Mouse (Mus musculus) T-helper 2 cell (primary cell): Measurements from ENCODE around the gene Med19.
"Not testable (repeated sequence)": the region's sequence is repeated elsewhere in the genome, so short reads cannot be mapped to it uniquely, and the experiment has no call there.

ENCODE experiments used
- in situ Hi-C: fragments of 300-600 bp; cut with MboI, MseI; formaldehyde crosslinking; loops from one replicate; pipeline ENCODE4 v1.15.1; 2025; ENCODE audit warnings: high pct_unique_total_duplicates

Med19 gene

DNA sequence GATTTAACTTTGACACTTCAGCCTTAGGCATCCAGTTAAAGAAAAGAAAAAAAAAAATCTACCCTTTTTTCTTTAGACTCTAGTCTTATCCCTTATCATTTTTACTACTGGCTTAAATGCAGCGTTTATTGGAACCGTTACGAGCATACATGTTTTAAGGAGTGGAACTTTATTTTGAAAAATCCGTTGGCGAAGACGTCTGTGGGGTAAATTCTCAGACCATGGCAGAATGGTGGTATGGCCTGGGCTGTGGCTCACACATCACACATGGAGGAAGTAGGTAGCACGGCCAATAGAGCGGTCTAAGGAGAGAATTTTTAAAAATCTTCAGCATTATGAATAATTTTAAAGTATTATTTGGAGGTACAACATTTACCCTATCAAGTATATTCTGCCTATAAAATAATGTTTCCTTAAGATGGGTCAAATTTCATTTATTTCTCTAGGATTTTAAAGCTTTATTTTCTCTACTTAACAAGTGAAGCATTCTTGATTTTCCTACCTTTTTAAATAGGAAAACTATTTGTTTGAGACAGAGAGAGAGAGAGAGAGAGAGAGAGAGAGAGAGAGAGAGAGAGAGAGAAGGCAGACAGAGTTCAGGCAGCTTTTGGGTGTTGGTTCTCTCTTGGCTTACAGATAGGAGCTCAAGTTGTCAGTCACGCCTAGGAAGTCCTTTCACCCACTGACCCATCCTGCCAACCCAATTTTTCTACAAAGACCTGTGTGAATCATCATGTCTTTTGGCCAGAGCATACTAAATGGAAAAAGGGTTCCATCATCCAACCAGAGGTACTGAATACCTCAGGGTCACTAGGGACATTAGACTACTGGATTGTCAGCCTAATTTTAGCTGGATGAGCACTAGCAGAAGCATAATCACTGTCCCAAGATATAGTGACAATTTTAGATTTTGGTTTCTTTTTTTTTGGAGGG lies 38.5 kb downstream of the Med19 start:
- in situ Hi-C loops, result loop anchor here (5.0 kb wide), 1 partner anchor 39 kb away; the partner anchor contains the start of genes Gm28635, Med19 and Tmx2

DNA sequence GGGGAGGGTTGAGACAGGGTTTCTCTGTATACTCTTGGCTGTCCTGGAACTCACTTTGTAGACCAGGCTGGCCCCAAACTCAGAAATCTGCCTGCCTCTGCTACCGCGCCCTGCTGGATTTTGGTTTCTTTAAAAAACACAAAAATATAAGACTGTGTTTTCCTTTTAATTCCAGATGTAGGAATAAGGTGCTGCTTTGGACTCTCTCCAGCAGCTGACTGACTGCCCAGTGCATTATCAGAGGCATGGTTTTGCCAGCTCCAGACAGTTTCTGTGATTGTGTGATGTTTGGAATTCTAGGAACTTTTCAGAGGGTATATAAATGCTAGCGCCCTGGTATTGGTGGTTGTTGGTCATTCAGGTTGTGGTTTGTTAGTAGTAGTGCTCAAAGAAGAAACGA lies 39.2 kb downstream of the Med19 start:
- in situ Hi-C loops, result loop anchor here (5.0 kb wide), 1 partner anchor 40 kb away; the partner anchor contains the start of genes Gm28635, Med19 and Tmx2

DNA sequence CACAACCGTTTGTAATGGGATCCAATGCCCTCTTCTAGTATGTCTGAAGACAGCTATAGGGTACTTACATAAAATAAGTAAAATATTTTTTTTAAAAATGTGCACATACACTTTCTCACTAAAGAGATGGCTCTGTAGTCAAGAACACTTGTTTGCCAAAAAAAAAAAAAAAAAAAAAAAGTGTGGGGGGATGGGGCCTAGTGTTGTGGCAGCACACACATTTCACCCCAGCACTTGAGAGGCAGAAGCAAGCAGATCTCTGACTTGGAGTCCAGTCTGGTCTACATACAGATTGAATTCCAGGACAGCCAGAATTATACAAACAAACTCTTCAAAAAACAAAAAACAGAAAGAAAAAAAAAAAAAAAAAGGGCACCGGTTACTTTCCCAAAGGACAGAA lies 42.5 kb downstream of the Med19 start:
- in situ Hi-C loops, result no loop called here

GRCm38 (mm10) chr2:84721182-84721581 lies 43.0 kb downstream of the Med19 start:
- in situ Hi-C loops, result no loop called here

DNA sequence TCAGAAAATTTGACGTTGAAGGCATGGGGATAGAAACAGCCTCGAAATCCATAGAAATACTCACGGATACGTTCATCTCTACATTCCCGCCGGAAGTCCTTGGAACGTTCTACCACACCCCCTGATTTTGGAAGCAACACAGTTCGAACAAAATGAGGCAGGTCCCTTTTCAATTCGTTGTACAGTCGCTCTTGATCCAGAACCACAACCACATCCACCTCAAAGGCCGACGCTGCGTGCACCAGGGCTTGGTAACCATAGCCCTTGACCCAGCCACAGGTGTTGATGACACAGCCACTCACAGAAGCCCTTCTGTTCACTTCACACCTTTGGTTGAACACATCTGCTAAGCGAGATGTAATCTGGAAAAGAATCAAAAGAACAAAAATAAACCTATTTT lies 45.7 kb downstream of the Med19 start:
- in situ Hi-C loops, result no loop called here

DNA sequence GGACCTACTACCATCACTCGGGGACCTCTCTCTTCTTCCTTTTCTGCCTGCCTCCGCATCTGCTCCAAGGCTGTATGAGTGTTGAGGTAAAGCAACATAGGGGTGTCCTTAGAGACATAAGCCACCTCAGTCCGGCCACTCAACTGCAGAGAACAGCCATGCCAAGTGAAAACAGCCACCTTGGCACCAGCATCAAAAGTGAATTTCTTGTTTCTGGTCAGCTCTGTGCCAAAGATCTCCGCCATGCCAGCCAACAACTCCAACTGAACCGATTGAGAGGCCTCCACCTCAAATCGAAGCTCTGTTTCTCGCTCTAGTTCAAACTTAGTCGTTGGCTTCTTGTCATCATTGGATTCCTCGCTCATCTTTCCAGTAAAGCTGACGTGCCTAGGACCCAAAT lies 47.6 kb downstream of the Med19 start:
- in situ Hi-C loops, result no loop called here

DNA sequence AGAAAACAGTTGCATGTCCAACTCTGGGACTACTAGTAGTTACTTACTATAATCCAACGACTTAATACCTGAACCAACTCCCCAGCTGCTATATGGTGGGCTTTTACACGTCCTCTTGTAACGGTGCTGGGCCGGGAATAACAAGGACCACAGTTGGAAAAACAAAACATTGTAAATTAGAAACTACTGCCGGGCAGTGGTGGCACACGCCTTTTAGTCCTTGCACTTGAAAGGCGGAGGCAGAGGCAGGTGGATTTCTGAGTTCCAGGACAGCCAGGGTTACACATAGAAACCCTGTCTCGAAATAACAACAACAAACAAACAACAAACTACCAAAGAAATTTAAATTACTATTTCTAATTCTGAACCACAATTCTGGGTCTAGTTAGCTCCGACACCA lies 48.5 kb downstream of the Med19 start:
- in situ Hi-C loops, result no loop called here

DNA sequence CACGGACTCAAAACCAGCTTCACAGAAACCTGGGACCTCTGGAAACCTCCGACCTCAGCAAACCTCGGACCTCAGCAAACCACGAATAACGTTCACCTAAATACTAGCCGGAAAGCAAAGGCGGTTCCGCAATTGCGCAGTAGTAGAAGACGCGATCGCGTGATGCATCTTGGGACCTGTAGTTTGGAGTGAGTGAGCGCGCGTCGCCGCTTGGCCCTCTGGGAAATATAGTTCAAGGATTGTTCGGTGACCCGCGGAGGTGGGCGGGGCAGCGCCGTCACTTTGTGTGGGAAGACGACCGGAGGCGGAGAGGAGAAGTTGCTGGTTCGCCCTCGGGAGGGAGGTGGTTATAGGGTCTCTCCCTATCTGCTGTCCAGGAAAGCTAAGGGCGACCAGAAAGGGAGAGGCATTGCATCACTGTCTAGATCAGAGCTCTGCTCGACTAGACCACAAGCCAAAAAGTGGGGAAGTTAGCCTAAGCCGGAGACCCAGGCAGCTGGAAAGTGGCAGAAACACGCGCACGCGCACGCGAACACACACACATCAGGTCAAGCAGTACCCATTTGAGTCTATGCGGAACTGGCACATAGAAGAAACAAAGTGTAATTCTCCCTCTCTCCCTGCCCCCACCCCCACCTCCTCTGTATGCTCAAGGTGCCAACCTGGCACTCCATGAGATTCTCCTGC lies 49.1 kb downstream of the Med19 start, which contains the start of gene Clp1:
Clp1 (minus strand) TSS at position 179 of the 687 bp plus-strand sequence.
- in situ Hi-C loops, result no loop called here

GRCm38 (mm10) chr2:84728191-84728590 lies 50.0 kb downstream of the Med19 start:
- in situ Hi-C loops, result not testable (repeated sequence)

DNA sequence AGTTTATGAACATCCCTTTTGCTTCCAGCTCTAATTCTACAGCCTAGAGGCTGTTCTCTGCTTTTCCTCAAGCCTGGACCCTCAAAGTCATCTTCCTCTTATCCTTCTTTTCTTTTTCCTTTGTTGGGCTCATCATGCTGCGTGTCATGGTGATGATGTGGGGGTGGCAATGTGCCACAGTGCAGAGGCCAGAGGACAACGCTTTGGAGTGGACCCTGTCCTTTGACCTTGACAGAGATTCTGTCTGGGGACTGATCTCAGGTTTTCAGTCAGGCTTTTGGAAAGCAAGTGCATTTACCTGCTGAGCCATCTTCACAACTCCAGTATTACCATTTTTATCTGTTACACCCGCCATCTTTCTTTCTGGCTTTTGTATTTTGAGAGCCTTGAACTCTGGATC lies 53.0 kb downstream of the Med19 start:
- in situ Hi-C loops, result no loop called here

GRCm38 (mm10) chr2:84732394-84732793 lies 54.2 kb downstream of the Med19 start:
- in situ Hi-C loops, result no loop called here

DNA sequence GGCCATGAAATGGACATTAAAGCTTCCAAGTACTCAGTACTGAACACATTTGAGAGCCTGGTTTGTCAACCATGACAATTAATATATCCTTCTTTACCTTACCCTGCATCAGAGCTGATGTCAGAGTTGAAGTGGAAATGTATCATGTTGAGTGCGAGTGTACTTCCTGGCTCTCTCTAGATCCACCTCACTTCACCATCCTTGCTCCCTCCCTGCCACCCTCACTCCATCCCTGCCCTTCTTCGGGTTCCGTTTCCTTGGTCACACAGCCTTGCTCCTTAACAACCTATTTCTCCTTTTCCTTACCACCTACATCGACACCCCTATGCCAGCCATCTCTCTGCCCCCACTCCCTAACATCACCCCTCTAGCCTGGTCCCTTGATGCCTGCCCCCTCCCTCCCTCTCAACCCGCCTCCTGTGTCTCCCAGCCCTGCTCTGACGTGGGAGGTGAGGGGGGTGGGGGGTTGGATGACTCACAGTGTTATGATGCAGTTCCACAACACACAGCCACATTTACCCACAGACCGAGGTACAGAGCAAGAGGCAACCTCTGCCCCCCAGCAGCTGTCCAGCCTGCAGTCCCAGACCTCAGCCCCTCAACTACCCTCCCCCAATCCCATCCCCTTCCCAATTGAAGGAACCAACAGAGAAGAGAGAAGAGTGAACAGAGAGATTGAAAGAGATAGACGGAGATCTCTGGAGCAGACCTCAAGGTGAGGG lies 55.5 kb downstream of the Med19 start, which contains the start of gene Ypel4:
Ypel4 (plus strand) TSS at position 480 of the 722 bp plus-strand sequence.
- in situ Hi-C loops, result no loop called here

DNA sequence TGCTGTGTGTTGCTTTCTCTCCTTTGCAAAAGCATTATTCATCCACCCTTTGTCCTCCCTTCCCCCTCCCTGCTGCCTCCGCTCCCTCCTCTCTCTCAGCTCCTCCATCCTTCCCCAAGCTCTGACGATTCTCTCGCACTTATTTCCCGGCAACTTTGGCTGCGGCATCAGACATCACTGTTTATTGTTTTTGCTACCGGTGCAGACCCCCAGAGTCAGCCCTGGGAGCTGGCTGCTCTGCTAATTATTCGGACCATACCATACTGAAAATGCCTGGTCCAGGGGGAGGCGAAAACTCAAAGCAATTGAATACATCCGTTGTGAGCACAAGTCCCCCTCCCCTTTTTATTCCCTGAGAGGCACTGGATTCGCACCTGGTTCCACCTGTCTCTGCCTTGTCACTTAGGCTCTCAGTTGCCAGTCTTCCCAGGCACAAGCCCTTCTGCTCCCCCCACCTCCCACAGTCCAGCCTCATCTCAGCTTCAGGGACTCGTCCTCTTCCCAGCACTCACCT lies 56.2 kb downstream of the Med19 start:
- in situ Hi-C loops, result no loop called here

GRCm38 (mm10) chr2:84734919-84735318 lies 56.7 kb downstream of the Med19 start:
- in situ Hi-C loops, result no loop called here

DNA sequence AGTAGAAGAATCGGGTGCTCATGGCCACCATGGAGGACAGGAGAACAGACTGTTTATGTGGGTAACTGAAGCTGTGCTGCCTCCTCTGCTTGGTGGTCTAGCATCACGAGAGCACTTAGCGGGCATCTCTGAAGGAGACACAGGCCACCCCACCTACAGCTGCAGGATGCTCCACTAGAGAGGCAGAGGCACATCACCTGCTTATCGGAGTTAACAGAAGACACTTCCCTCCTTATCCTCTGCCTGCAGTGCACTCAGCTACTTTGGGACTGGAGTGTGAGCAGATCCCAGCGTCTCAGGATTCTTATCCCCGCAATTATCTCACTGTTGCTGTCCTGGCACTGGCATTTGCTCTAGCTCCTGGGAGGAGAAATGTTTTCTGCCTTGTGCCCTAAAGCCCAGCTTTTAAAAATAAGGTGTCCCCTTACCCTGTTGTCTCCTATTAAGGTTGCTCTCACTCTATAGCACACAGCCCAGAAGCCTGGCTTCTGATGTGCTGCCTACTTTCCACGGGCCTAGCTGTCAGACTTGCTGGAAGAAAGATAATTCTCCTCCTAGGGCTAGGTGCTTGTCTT lies 57.2 kb downstream of the Med19 start:
- in situ Hi-C loops, result no loop called here

DNA sequence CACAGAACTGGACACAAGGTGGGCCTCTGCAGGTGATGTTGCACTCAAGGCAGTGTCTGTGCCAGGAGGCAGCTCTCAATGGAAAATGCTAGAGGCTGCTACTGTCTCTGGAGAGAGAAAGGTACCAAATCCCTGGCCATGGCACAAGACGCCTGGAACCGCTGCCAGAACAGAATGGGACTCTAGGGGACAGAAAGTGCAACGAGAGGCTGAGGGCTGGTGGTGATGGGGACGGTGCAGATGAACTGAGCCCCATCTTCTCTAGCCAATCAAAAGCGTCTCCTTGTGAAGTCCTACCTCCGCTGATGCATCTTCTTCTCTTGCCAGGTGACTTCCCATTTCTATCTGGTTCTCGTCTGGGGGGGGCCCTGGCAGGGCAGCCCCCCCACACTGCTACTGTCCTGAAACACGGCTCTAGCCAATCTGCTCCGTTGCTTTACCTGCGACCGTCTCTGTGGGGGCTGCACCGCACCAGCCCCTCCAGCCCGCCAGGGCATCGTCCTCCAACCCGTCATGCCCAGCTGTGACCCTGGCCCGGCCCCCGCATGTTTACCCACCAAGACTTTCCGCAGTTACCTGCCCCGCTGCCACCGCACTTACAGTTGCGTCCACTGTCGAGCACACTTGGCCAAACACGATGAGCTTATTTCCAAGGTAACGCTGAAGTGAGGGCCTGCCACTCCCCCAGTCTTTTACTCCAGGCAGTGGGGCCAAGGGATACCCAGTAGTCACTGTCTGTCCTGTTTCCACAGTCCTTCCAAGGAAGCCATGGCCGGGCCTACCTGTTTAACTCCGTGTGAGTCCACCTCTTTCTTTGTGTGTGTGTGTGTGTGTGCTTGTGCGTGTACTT lies 58.3 kb downstream of the Med19 start:
- in situ Hi-C loops, result no loop called here

DNA sequence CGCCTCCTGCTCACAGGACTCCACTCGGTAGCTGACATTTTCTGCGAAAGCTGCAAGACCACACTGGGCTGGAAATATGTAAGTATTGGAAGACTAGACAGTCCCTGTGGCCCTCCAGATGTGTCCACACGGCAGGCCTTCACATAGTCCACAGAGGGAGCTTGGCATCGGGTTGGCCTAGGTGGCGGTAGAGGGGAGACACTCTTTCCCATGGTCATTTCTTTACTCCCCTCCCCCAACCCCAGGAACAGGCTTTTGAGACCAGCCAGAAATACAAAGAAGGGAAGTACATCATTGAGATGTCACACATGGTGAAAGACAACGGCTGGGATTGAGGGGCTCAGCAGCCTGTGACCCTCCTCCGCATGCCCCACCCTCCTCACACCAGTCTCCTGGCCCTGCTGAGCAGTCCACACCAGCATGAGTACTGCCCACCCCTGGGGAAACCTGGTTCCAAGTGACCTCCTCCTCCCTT lies 59.3 kb downstream of the Med19 start:
- in situ Hi-C loops, result no loop called here
